In the genomic region with DNA sequence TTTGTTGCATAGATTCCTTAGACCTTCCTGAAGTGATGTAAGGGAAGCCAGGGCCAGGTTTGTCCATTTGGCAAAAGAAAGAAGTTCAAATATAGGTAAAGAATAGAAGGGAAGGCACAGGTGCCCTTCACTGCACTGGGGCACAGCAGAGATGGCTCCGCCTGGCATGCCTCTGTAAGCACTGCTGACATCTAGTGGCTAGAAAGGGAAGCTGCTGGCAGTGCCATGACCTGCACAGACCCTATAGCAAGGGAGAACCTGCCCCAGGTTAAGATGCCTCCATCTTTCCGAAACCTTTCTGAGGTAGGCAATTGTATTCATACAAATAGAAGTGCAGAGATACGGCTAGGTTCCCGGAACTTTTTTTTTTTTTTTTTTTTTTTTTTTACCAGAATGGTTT, we compare ENCODE assay signal across 9 mouse cellular contexts. TPM values are rescaled to one million over a fixed set of nuclear protein-coding genes. Genes with fewer than 3 reads are reported as not detected.
DNase-seq lines count a peak whose midpoint lies in the region; TF ChIP-seq lines count a peak whose summit lies in the region.
"Had no signal": no experiment of that assay in that cellular context is flagged by ENCODE, and none has a peak within 500 bp of the region (broad histone marks: within the 10 kb centered on the region; RNA-seq: fewer than 3 reads in every experiment).

No protein-coding gene starts in this region.

- intact Hi-C loops in heart, postnatal 25 days (cut with DNase I): loop anchor here (5.0 kb wide), 1 partner anchor 42 kb away; no protein-coding TSS in a partner anchor

- peak; percentile 93 for TF ChIP-seq CTCF in ES-Bruce4 (IDR thresholded peaks at IDR 0.05; ENCODE audit: low read depth, low read length)

- no peaks in the 10 kb centered on the region for H3K4me1 ChIP-seq in ES-Bruce4 (ENCODE audit: control insufficient read depth, insufficient read depth, low read length)
- H3K4me1 ChIP-seq: limb, embryonic 12.5 days had no signal

- H3K4me3 ChIP-seq in ES-Bruce4 (ENCODE audit: low read depth, low read length): no peak overlapping the region
- H3K4me3 ChIP-seq: limb, embryonic 12.5 days had no signal

- H3K27me3 ChIP-seq in ES-Bruce4 (ENCODE audit: control insufficient read depth, insufficient read depth, low read length, poor library complexity, severe bottlenecking): no peaks in the 10 kb centered on the region; the same call in 1 of the 2 replicates
- H3K27me3 ChIP-seq: limb, embryonic 12.5 days had no signal

- H3K9me3 ChIP-seq in ES-Bruce4 (replicated peaks; ENCODE audit: control insufficient read depth, insufficient read depth, low read length, poor library complexity, severe bottlenecking): no peaks in the 10 kb centered on the region
- H3K9me3 ChIP-seq: limb, embryonic 12.5 days had no signal

- no peak overlapping the region for H3K9ac ChIP-seq in ES-Bruce4 (ENCODE audit: low read depth, poor library complexity, severe bottlenecking)
- H3K9ac ChIP-seq: limb, embryonic 12.5 days had no signal

- DNase-seq in heart, adult 18-20 months: peak; percentile 62 to 70
- no peak for DNase-seq in heart, postnatal 25 days (ENCODE audit: low spot score)
- peak; percentile 42 for DNase-seq in cerebellum, adult 11 months
- DNase-seq in gastrocnemius, postnatal 25 days: peak; percentile 48
- peak; percentile 70 to 74 for DNase-seq in kidney, postnatal 4 days
- peak; percentile 76 for DNase-seq in lung, postnatal 25 days (ENCODE audit: low spot score)
- peak; percentile 38 to 59 for DNase-seq in spleen, adult 18-20 months

- no peak for TF ChIP-seq POLR2A in ES-Bruce4 (IDR thresholded peaks at IDR 0.05; ENCODE audit: insufficient read depth, low read length)

- TF ChIP-seq EP300 in ES-Bruce4 (IDR thresholded peaks at IDR 0.05; ENCODE audit: insufficient read depth, low read depth, low read length): no peak

- no peak overlapping the region for H3K27ac ChIP-seq in ES-Bruce4 (ENCODE audit: insufficient read depth, low read length)
- H3K27ac ChIP-seq: limb, embryonic 12.5 days had no signal

- peaks cover 27% of the 10 kb centered on the region for H3K36me3 ChIP-seq in ES-Bruce4 (ENCODE audit: control insufficient read depth, insufficient read depth, low read length, poor library complexity, severe bottlenecking)

RNA-seq across cellular contexts. Expression of a gene that starts 27.9 kb away (rescaled TPM):
- total RNA-seq in heart, adult 18-20 months (2021): 1 to 10 TPM; 4.6 to 6.4 TPM
- total RNA-seq in heart, postnatal 25 days (2021): 1 to 10 TPM; 7.0 to 8.8 TPM
- 1.4 and 2.1 TPM in 2 replicates for polyA plus RNA-seq in ES-Bruce4 (2011; ENCODE audit: insufficient read depth, insufficient read length, low read depth, missing spikeins)
- 1 to 10 TPM; 6.7 to 7.9 TPM for total RNA-seq in gastrocnemius, postnatal 25 days (2021)

RNA-seq across cellular contexts. Expression of a gene that starts 45.3 kb away (rescaled TPM):
- 10 to 100 TPM; 17.6 to 19.3 TPM for total RNA-seq in heart, adult 18-20 months (2021)
- total RNA-seq in heart, postnatal 25 days (2021): 10 to 100 TPM; 15.6 to 17.8 TPM
- polyA plus RNA-seq in ES-Bruce4 (2011; ENCODE audit: insufficient read depth, insufficient read length, low read depth, missing spikeins): 45.2 and 46.0 TPM in 2 replicates
- total RNA-seq in gastrocnemius, postnatal 25 days (2021): 10 to 100 TPM; 10.6 to 12.2 TPM
